Mouse (Mus musculus) lung, embryonic 14.5 days (tissue): ENCODE measurements around the gene Aurkc. TPM values are rescaled to one million over a fixed set of nuclear protein-coding genes. Genes with fewer than 3 reads are reported as not detected.
"Not testable (repeated sequence)": the region's sequence is repeated elsewhere in the genome, so short reads cannot be mapped to it uniquely, and the experiment has no call there.

Source experiments
- ATAC-seq: fragments of 200-750 bp; cut with Nextera tagmentation; 2 replicates; pipeline ENCODE4 v1.8.0; 2017; ENCODE audit warnings: mild to moderate bottlenecking, moderate TSS enrichment, moderate library complexity; ENCODE audit not compliant: insufficient read depth
- DNase-seq: peaks from one replicate; pipeline ENCODE4 v3.0.0-alpha.2; 2015
- H3K27ac ChIP-seq: fragments of 300-500 bp; sonication (generic); 2 replicates; pipeline ENCODE4 v1.5.1; 2014; ENCODE audit warnings: low read depth, mild to moderate bottlenecking, moderate library complexity
- H3K27me3 ChIP-seq: fragments of 300-500 bp; sonication (generic); 2 replicates; pipeline ENCODE4 v1.6.1; 2014; ENCODE audit warnings: low read length, control low read depth; ENCODE audit not compliant: insufficient read depth
- H3K36me3 ChIP-seq: fragments of 300-500 bp; sonication (generic); 2 replicates; pipeline ENCODE4 v1.6.1; 2014; ENCODE audit warnings: control low read depth; ENCODE audit not compliant: insufficient read depth
- H3K4me1 ChIP-seq: fragments of 300-500 bp; sonication (generic); 2 replicates; pipeline ENCODE4 v1.6.1; 2014; ENCODE audit warnings: antibody characterized with exemption, control low read depth; ENCODE audit not compliant: insufficient read depth
- H3K4me2 ChIP-seq: fragments of 300-500 bp; sonication (generic); 2 replicates; pipeline ENCODE4 v1.6.1; 2014; ENCODE audit warnings: mild to moderate bottlenecking
- H3K4me3 ChIP-seq: fragments of 300-500 bp; sonication (generic); 2 replicates; pipeline ENCODE4 v1.5.1; 2014; ENCODE audit warnings: low read depth, low read length
- H3K9ac ChIP-seq: fragments of 300-500 bp; sonication (generic); 2 replicates; pipeline ENCODE4 v1.6.1; 2014
- H3K9me3 ChIP-seq: fragments of 300-500 bp; sonication (generic); 2 replicates; pipeline ENCODE4 v1.6.1; 2016; ENCODE audit warnings: low read depth, low read length, control low read depth
- CTCF ChIP-seq: IDR thresholded peaks from 2 replicates; pipeline ENCODE4 v1.5.1; 2016; ENCODE audit warnings: antibody characterized with exemption, low read depth
- WGBS: fragments of 180-500 bp; shearing (Covaris S2); extraction: QIAGEN DNeasy Blood & Tissue Kit; methylation state at CpG from one replicate; pipeline ENCODE4 v1.1.7; 2014; 5-methylcytosine and 5-hydroxymethylcytosine counted together
- polyA plus RNA-seq: library from polyadenylated mRNA; unstranded; fragments of >200 nt; fragmentation: Nextera tagmentation; extraction: Ambion mirVana; gene quantifications from 2 replicates; pipeline ENCODE4 v1.2.1, GENCODE M21; 2014

Aurkc gene
- polyA plus RNA-seq, result not detected in 2 replicates

DNA sequence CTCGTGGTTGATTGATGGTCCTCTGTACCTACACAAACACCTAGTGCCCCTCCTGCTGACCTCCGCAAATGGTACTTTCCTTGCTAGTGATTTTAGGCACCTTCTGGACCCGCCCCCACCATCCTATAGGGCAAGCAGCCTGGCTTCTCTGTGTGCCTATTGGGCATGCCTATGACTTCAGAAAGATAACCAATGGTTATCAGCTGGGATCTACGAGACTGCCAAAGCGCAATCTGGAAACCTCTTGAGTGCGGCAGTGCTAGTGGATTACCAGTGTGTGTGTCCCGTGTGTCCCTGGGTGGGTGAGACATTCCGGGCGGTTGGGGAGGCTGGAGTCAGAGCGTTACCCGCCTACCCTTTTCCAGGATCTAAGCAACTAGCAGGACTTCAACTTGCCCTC, at the start of gene Aurkc:
Gene Aurkc (plus strand): TSS at position 50 of the 400 bp plus-strand sequence.
- H3K36me3 ChIP-seq, H3K4me1 ChIP-seq, H3K9me3 ChIP-seq, H3K27me3 ChIP-seq, H3K9ac ChIP-seq, ATAC-seq, H3K4me3 ChIP-seq, H3K27ac ChIP-seq, DNase-seq, H3K4me2 ChIP-seq: not testable (repeated sequence)
- 61% methylated on average over 10 of the region's 11 CpGs for WGBS

DNA sequence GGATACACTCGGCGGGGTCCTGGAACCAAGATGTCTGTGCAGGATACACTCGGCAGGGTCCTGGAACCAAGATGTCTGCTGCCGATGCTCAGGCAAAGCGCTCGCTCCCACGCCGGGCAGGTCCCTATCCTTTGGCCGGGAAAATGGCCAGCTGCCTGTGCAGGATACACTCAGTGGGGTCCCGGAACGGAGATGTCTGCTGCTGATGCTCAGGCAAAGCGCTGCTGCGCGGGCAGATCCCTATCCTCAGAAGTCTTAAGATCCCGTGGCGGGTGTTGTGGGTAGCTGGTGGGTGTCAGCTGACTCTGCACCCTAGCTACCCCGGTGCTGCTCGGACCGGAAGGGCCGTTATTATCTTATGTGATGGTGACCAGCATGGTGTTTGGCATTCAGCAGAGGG, 47.0 kb upstream of the Aurkc start:
- not testable (repeated sequence) for H3K27ac ChIP-seq, H3K4me3 ChIP-seq, ATAC-seq, H3K36me3 ChIP-seq, DNase-seq, H3K4me1 ChIP-seq, H3K4me2 ChIP-seq, H3K27me3 ChIP-seq, H3K9ac ChIP-seq, H3K9me3 ChIP-seq
- 90% methylated on average over 18 of the region's 20 CpGs for WGBS

DNA sequence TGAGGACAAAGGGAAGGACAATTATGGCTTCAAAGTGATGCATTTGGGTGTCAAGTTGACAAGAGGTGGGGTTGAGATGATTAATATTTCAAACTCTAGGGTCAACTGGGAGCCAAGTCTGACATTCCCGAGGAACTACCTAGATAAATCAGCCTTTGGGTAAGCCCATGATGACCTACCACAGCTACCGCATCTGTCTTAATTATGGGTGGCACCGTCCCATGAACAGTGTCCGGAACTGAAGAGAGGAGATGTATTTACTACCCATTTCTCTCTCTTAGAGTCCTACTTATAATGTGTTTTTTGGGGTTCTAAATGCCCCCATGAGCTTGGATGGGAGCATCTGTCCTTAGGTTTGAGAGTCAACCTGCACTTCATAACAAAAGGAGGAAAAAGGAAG, 38.5 kb upstream of the Aurkc start:
- WGBS, result 63% methylated on average over 4 of the region's 4 CpGs
- Histone ChIP-seq H3K4me2 (no peak overlapping the region), H3K9me3 (no peaks in the 10 kb centered on the region), H3K27me3 (no peaks in the 10 kb centered on the region), H3K4me1 (no peaks in the 10 kb centered on the region), H3K27ac (no peak overlapping the region), H3K9ac (no peak overlapping the region), H3K4me3 (no peak overlapping the region), H3K36me3 (no peaks in the 10 kb centered on the region)
- TF ChIP-seq CTCF, result no peak
- ATAC-seq (no peak), DNase-seq (no peak)

DNA sequence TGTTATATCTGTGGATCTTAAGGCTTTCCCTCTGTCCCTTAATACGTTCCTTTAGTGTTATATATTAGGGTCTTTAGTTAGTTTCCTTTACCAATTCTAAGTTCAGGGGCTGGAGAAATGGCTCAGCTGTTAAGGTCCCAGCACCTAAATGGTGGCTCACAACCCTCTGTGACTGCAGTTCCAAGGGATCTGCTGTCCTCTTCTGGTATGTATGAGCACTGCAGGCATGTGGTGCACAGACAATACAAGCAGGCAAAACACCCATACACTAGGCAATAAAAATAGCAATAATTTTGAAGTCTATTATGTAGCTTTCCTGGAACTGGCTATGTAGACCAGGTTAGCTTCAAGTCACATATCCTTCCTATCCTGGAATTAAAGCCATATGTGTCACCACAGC, 36.5 kb upstream of the Aurkc start:
- no peaks in the 10 kb centered on the region for H3K36me3 ChIP-seq
- H3K9ac ChIP-seq, result no peak overlapping the region
- no peak for DNase-seq
- ATAC-seq, result no peak
- 90% methylated on average over 1 of the region's 1 CpGs for WGBS
- no peak overlapping the region for H3K4me2 ChIP-seq
- no peak overlapping the region for H3K27ac ChIP-seq
- no peaks in the 10 kb centered on the region for H3K4me1 ChIP-seq
- H3K4me3 ChIP-seq, result no peak overlapping the region
- TF ChIP-seq CTCF, result 0 out of 2 replicates have a peak, but pooled peaks have one; percentile 28
- H3K9me3 ChIP-seq, result no peaks in the 10 kb centered on the region
- H3K27me3 ChIP-seq, result no peaks in the 10 kb centered on the region

DNA sequence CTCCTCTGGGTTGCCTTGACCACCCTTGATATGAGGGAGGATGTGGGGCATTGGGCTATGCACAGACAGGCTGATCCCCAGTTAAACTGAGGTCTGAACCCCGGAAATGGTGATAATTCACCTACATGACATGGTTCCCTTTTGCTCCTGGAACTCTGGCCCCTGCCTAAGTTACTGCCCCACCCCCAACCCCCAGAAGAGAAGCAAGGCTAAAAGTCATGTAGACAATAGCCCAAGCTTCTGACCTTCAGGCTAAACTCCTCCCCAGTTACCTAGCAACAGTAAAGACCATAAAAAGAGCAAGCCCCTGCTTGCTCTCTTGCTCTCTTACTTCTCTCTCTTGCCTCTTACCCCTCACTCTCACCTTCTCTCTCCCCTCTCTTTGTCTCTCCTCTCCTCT, 21.5 kb upstream of the Aurkc start:
- Histone ChIP-seq H3K27me3 (no peaks in the 10 kb centered on the region), H3K9ac (no peak overlapping the region), H3K9me3 (no peaks in the 10 kb centered on the region), H3K36me3 (no peaks in the 10 kb centered on the region), H3K4me1 (no peaks in the 10 kb centered on the region), H3K27ac (no peak overlapping the region), H3K4me2 (no peak overlapping the region), H3K4me3 (no peak overlapping the region)
- no peak for DNase-seq
- WGBS, result 81% methylated on average over 1 of the region's 1 CpGs
- ATAC-seq, result no peak
- no peak for TF ChIP-seq CTCF

DNA sequence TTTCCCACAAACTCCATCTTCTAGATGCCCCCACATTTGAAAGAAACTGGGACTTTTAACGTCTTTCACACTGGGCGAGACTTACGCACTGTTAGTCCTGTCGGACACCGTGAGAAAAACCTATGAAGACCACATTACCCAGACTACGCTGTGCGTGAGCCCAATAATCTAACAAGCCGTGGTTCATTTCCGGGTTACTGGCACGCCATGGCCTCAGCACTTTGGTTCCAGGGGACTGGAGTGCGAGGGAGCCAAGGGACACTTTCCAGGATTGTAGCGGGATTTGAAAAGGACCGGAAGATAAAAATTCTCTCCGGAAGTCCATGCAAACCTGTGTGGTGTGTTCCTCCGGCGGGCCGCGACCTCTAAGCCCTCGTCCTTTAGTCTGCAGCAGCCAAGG, 18.2 kb upstream of the Aurkc start:
- Histone ChIP-seq H3K27ac (no peak overlapping the region), H3K36me3 (no peaks in the 10 kb centered on the region), H3K27me3 (no peaks in the 10 kb centered on the region), H3K4me3 (no peak overlapping the region), H3K4me1 (no peaks in the 10 kb centered on the region), H3K9me3 (no peaks in the 10 kb centered on the region), H3K9ac (no peak overlapping the region), H3K4me2 (no peak overlapping the region)
- DNase-seq (no peak), ATAC-seq (no peak)
- no peak for TF ChIP-seq CTCF
- 90% methylated on average over 19 of the region's 19 CpGs for WGBS

DNA sequence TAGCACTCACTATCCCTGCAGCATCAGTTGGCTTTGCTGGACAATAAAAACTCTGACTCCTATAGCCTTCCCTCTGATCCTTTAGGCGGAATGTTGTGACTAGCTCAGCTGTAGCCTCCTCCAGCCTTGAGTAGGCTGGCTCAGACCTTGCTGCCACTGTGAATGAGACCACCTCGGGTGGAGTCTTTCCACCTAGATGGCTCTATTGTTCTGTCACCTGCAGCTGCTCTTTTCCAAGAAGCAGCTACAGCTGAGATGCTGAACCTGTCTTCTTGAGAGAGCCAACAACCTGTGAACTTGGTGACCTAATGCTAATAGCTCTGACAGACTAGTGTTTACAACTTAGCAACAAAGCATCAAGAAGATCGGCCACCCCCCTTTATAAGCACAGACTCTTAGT, 3.8 kb downstream of the Aurkc start:
- not testable (repeated sequence) for H3K27ac ChIP-seq, H3K27me3 ChIP-seq, DNase-seq, H3K4me2 ChIP-seq, H3K9me3 ChIP-seq, H3K4me3 ChIP-seq, H3K4me1 ChIP-seq, H3K9ac ChIP-seq, H3K36me3 ChIP-seq, ATAC-seq
- 55% methylated on average over 3 of the region's 3 CpGs for WGBS

DNA sequence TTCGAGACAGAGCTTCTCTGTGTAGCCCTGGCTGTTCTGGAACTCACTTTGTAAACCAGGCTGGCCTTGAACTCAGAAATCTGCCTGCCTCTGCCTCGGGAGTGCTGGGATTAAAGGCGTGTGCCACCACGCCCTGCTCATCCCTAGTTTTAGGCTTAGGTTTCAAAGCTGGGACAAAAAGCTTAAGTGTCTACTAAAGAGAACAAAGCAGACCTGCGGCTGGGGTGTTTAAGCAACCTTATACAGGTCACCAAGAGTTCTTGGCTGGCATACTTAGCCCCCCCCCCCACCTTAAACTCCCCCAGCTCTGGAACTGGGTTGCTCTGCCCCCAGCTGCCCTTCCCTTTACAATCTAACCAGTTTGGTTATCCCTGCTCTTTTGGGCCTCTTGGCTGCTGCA, 10.3 kb downstream of the Aurkc start:
- not testable (repeated sequence) for ATAC-seq, H3K9ac ChIP-seq, H3K27ac ChIP-seq, DNase-seq, H3K4me2 ChIP-seq, H3K27me3 ChIP-seq, H3K9me3 ChIP-seq, H3K36me3 ChIP-seq, H3K4me1 ChIP-seq, H3K4me3 ChIP-seq
- 67% methylated on average over 5 of the region's 5 CpGs for WGBS
